Mouse (Mus musculus): ENCODE data around the gene Tmem217. TPM values are rescaled to one million over a fixed set of nuclear protein-coding genes. Genes with fewer than 3 reads are reported as not detected.
"Not testable (repeated sequence)": the region's sequence is repeated elsewhere in the genome, so short reads cannot be mapped to it uniquely, and the experiment has no call there.

Gene Tmem217
- polyA plus RNA-seq, 1 experiment = 0.20 TPM

DNA sequence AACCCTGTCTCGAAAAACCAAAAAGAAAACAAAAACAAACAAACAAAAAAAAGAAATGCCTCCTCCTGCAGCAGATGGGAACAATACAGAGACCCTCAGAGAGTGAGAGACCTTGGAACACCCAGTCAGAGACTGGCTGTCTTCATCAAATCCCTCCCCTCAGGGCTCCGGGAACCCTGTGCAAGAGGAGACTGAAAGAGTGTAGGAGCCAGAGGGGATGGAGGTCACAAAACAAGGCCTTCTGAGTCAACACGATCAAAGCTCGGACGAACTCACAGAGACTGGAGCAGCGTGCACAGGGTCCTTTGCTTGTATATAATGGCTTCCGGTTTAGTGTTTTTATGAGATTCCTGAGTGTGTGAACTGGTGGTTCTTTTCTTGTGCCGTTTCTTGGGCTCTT, 11.8 kb downstream of the Tmem217 start:
- TF ChIP-seq GATA1 (IDR thresholded peaks at IDR 0.05; ENCODE audit: borderline replicate concordance, low read length) (no peak), FLI1 (IDR thresholded peaks at IDR 0.05; ENCODE audit: low read length) (no peak)
- Histone ChIP-seq H3K4me3 (replicated peaks) (no peak overlapping the region), H3K4me1 (no peaks in the 10 kb centered on the region), H3K27me3 (replicated peaks) (peaks cover 2% of the 10 kb centered on the region), H3K9me3 (peaks cover 32% of the 10 kb centered on the region), H3K36me3 (replicated peaks; ENCODE audit: low read length) (no peaks in the 10 kb centered on the region)

DNA sequence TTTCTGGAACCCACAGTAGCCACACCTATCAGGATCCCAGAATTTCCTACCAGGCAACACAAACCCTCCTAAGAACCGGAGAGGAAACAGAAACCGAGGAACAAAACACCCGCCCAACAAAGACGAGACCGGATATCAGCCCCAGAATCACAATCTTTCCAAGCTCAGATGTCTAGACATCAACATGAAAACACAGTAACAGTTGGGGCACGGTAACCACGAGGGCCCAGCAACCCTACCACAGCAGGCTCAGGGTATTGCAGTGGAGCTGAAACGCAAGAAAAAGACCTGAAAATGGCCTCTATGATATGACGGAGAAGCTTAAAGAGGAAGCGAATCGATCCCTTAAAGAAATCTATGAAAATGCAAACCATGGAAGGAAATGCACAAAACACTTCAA, 18.3 kb downstream of the Tmem217 start:
- TF ChIP-seq FLI1 (IDR thresholded peaks at IDR 0.05; ENCODE audit: low read length) (no peak), GATA1 (IDR thresholded peaks at IDR 0.05; ENCODE audit: borderline replicate concordance, low read length) (no peak)
- peaks cover 23% of the 10 kb centered on the region for H3K4me1 ChIP-seq
- H3K4me3 ChIP-seq (replicated peaks) = no peak overlapping the region
- H3K9me3 ChIP-seq = peaks cover 17% of the 10 kb centered on the region
- peaks cover 2% of the 10 kb centered on the region for H3K27me3 ChIP-seq (replicated peaks)
- H3K36me3 ChIP-seq (replicated peaks; ENCODE audit: low read length) = no peaks in the 10 kb centered on the region

DNA sequence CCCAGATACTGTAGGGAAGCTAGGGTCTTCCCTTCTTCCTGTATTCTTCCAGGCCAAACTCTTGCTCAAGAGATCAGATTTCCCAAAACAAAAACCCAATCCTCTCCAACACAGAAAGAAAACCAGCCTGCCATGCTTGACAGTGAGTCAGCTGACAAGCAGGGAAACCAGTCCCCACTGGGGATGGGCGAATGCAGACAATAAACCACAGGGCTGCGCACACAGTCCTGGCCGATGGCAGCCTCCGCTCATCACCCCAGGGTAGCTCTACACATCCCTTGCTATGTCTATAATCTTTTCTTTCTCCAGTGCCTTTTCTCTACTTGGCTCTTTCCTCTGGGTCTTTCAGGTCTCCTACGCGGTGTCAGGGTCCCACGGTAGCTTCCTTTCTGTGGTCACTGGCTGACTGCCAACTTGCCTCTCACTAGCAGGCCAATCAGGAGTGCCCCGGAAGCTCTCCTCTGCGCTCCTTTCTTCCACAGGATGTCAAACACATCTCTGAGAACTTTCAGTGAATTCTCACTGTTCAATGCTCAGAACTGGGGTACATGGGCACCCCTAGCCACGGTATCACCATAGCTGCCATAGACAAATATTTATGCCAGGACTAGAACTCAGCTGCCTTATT, 20.3 kb downstream of the Tmem217 start:
- H3K27me3 ChIP-seq (replicated peaks) = no peaks in the 10 kb centered on the region
- H3K9me3 ChIP-seq = peaks cover 18% of the 10 kb centered on the region
- H3K4me3 ChIP-seq (replicated peaks) = peak overlapping the region; percentile 85
- H3K36me3 ChIP-seq (replicated peaks; ENCODE audit: low read length) = no peaks in the 10 kb centered on the region
- peaks cover 23% of the 10 kb centered on the region for H3K4me1 ChIP-seq
- no peak for TF ChIP-seq FLI1 (IDR thresholded peaks at IDR 0.05; ENCODE audit: low read length)
- TF ChIP-seq GATA1 (IDR thresholded peaks at IDR 0.05; ENCODE audit: borderline replicate concordance, low read length) = no peak

GRCm38 (mm10) chr17:29531278-29531677, 20.9 kb downstream of the Tmem217 start:
- peaks cover 24% of the 10 kb centered on the region for H3K9me3 ChIP-seq
- H3K4me1 ChIP-seq = peaks cover 23% of the 10 kb centered on the region
- TF ChIP-seq FLI1 (IDR thresholded peaks at IDR 0.05; ENCODE audit: low read length) = no peak
- no peak for TF ChIP-seq GATA1 (IDR thresholded peaks at IDR 0.05; ENCODE audit: borderline replicate concordance, low read length)
- no peaks in the 10 kb centered on the region for H3K36me3 ChIP-seq (replicated peaks; ENCODE audit: low read length)
- peak overlapping the region; percentile 85 for H3K4me3 ChIP-seq (replicated peaks)
- no peaks in the 10 kb centered on the region for H3K27me3 ChIP-seq (replicated peaks)

- TF ChIP-seq GATA1 (IDR thresholded peaks at IDR 0.05; ENCODE audit: borderline replicate concordance, low read length) (no peak), FLI1 (IDR thresholded peaks at IDR 0.05; ENCODE audit: low read length) (no peak)
- H3K4me1 ChIP-seq = peaks cover 23% of the 10 kb centered on the region
- H3K9me3 ChIP-seq = peaks cover 25% of the 10 kb centered on the region
- H3K27me3 ChIP-seq (replicated peaks) = no peaks in the 10 kb centered on the region
- H3K4me3 ChIP-seq (replicated peaks) = no peak overlapping the region
- no peaks in the 10 kb centered on the region for H3K36me3 ChIP-seq (replicated peaks; ENCODE audit: low read length)
These were observed 21.7 kb downstream of the Tmem217 start for GRCm38 (mm10) chr17:29530508-29530907.

DNA sequence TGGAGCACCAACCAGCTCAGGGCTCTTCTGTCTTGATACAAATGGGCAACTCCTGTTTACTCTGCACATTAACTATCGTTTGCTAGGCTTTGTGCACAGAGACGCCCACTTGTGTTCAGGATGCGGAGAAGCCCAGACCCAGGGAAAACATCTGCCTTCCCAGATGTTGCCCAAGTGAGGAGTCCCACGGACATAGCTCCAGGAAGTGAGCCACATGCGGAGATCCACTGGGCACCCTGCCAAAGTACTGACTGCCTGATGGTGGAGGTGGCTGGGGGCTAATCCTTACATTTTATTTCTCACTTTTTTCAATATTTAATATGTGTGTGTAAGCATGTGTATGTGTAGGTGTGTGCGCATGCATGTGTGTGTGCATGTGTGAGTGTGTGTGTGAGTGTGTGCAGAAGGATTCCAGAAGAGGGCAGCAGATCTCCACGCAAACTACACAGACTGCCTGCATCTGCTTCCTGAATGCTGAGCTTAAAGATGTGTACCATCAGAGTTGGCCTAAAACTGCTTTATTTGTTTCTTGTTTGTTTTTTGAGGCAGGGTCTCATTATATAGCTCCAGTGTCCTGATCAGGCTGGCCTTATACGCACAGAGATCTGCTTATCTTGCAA, 23.5 kb downstream of the Tmem217 start:
- Histone ChIP-seq H3K4me1 (peaks cover 23% of the 10 kb centered on the region), H3K36me3 (replicated peaks; ENCODE audit: low read length) (no peaks in the 10 kb centered on the region), H3K9me3 (peaks cover 24% of the 10 kb centered on the region), H3K4me3 (replicated peaks) (no peak overlapping the region), H3K27me3 (replicated peaks) (no peaks in the 10 kb centered on the region)
- no peak for TF ChIP-seq GATA1 (IDR thresholded peaks at IDR 0.05; ENCODE audit: borderline replicate concordance, low read length)
- no peak for TF ChIP-seq FLI1 (IDR thresholded peaks at IDR 0.05; ENCODE audit: low read length)

DNA sequence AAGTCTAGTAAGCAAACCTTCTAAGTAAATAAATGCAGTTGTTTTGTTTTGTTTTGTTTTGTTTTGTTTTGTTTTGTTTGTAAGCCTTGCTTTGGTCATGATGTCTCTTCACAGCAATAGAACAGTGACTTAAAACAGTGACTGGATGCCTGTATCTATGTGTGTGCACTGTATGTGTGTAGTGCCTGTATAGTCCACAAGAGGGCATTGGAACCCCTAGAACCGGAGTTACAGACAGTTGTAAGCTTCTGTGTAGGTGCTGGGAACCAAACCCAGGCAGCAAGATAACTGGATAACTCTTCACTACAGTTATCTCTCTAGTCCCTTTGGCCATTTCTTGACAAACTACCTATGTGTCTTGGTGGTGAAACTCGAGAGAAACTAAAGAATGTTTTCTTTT, 26.6 kb downstream of the Tmem217 start:
- H3K4me3 ChIP-seq (replicated peaks) = no peak overlapping the region
- peaks cover 3% of the 10 kb centered on the region for H3K4me1 ChIP-seq
- TF ChIP-seq FLI1 (IDR thresholded peaks at IDR 0.05; ENCODE audit: low read length) (no peak), GATA1 (IDR thresholded peaks at IDR 0.05; ENCODE audit: borderline replicate concordance, low read length) (no peak)
- H3K9me3 ChIP-seq = peaks cover 24% of the 10 kb centered on the region
- no peaks in the 10 kb centered on the region for H3K36me3 ChIP-seq (replicated peaks; ENCODE audit: low read length)
- H3K27me3 ChIP-seq (replicated peaks) = peaks cover 4% of the 10 kb centered on the region

- TF ChIP-seq FLI1 (IDR thresholded peaks at IDR 0.05; ENCODE audit: low read length) = no peak
- peaks cover 13% of the 10 kb centered on the region for H3K9me3 ChIP-seq
- H3K27me3 ChIP-seq (replicated peaks) = peaks cover 4% of the 10 kb centered on the region
- no peak overlapping the region for H3K4me3 ChIP-seq (replicated peaks)
- H3K36me3 ChIP-seq (replicated peaks; ENCODE audit: low read length) = no peaks in the 10 kb centered on the region
- H3K4me1 ChIP-seq = peaks cover 25% of the 10 kb centered on the region
These were observed 32.5 kb downstream of the Tmem217 start for GRCm38 (mm10) chr17:29519731-29520130.

- not testable (repeated sequence) for H3K4me3 ChIP-seq (replicated peaks); H3K36me3 ChIP-seq (replicated peaks; ENCODE audit: low read length); H3K27me3 ChIP-seq (replicated peaks)
- Histone ChIP-seq H3K9me3 (peaks cover 13% of the 10 kb centered on the region), H3K4me1 (peaks cover 33% of the 10 kb centered on the region)
These were observed 33.5 kb downstream of the Tmem217 start for GRCm38 (mm10) chr17:29518665-29519064.

DNA sequence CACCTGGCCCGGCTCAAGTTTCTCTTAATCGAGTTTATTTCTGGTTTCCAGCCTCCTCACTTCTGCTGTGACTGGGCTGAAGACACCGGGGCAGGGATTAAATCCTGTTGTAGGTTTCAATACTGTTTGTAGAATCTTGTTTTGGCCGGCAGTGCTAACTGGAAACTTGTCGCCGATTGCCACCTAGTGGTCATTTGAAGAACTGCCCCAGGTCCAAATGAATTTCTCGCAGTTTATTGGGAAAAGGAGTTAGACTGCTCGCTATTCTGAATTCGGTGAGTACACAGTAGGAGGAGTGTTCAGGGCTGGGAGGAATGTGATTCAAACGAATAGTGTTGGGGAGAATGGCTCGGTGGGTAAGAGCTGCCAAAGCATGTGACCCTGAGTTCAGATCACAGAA, 37.8 kb downstream of the Tmem217 start:
- Histone ChIP-seq H3K4me1 (peaks cover 64% of the 10 kb centered on the region), H3K27me3 (replicated peaks) (no peaks in the 10 kb centered on the region), H3K36me3 (replicated peaks; ENCODE audit: low read length) (no peaks in the 10 kb centered on the region), H3K9me3 (peaks cover 3% of the 10 kb centered on the region; the same call in 1 of the 2 replicates), H3K4me3 (replicated peaks) (peak overlapping the region; percentile 76)
- TF ChIP-seq FLI1 (IDR thresholded peaks at IDR 0.05; ENCODE audit: low read length) (no peak), GATA1 (IDR thresholded peaks at IDR 0.05; ENCODE audit: borderline replicate concordance, low read length) (no peak)

All from megakaryocyte, embryonic 14.5 days (primary cell).